Mouse (Mus musculus) lung, embryonic 16.5 days (tissue): ENCODE data around the gene Smim11. TPM values are rescaled to one million over a fixed set of nuclear protein-coding genes. Genes with fewer than 3 reads are reported as not detected.

Experiments used
- ATAC-seq: fragments of 200-750 bp; cut with Nextera tagmentation; 2 replicates; pipeline ENCODE4 v1.8.0; 2017; ENCODE audit warnings: low read depth, mild to moderate bottlenecking, moderate library complexity
- H3K27ac ChIP-seq: fragments of 300-500 bp; sonication (generic); 2 replicates; pipeline ENCODE4 v1.5.1; 2014; ENCODE audit warnings: mild to moderate bottlenecking, control low read depth, low read length
- H3K27me3 ChIP-seq: fragments of 300-500 bp; sonication (generic); 2 replicates; pipeline ENCODE4 v1.6.1; 2014; ENCODE audit warnings: low read depth, low read length, mixed read lengths; ENCODE audit not compliant: control insufficient read depth, insufficient read depth
- H3K36me3 ChIP-seq: fragments of 300-500 bp; sonication (generic); 2 replicates; pipeline ENCODE4 v1.6.1; 2014; ENCODE audit warnings: low read length; ENCODE audit not compliant: control insufficient read depth, insufficient read depth
- H3K4me1 ChIP-seq: fragments of 300-500 bp; sonication (generic); replicated peaks from 2 replicates; pipeline ENCODE4 v1.6.1; 2014; ENCODE audit warnings: low read length, mixed read lengths; ENCODE audit not compliant: control insufficient read depth, insufficient read depth
- H3K4me2 ChIP-seq: fragments of 300-500 bp; sonication (generic); 2 replicates; pipeline ENCODE4 v1.6.1; 2014; ENCODE audit warnings: low read depth, low read length, control low read depth
- H3K4me3 ChIP-seq: fragments of 300-500 bp; sonication (generic); 2 replicates; pipeline ENCODE4 v1.5.1; 2014; ENCODE audit warnings: mild to moderate bottlenecking, low read length, control low read depth
- H3K9ac ChIP-seq: fragments of 300-500 bp; sonication (generic); 2 replicates; pipeline ENCODE4 v1.6.1; 2014; ENCODE audit warnings: low read length, control low read depth
- H3K9me3 ChIP-seq: fragments of 300-500 bp; sonication (generic); 2 replicates; pipeline ENCODE4 v1.6.1; 2016; ENCODE audit warnings: low read length; ENCODE audit not compliant: control insufficient read depth
- WGBS: fragments of 180-500 bp; shearing (Covaris S2); extraction: QIAGEN DNeasy Blood & Tissue Kit; methylation state at CpG from one replicate; pipeline ENCODE4 v1.1.7; 2014; 5-methylcytosine and 5-hydroxymethylcytosine counted together
- polyA plus RNA-seq: library from polyadenylated mRNA; unstranded; fragments of >200 nt; fragmentation: Nextera tagmentation; extraction: Ambion mirVana; gene quantifications from 2 replicates; pipeline ENCODE4 v1.2.1, GENCODE M21; 2015

The Smim11 gene
- polyA plus RNA-seq, 1 experiment from 2014 or later, result 142 TPM

- ATAC-seq, result no peak
- Histone ChIP-seq H3K4me1 (peaks cover 6% of the 10 kb centered on the region; the same call in 1 of the 2 replicates), H3K4me2 (no peak overlapping the region), H3K27me3 (no peaks in the 10 kb centered on the region), H3K36me3 (no peaks in the 10 kb centered on the region), H3K27ac (no peak overlapping the region), H3K9me3 (no peaks in the 10 kb centered on the region), H3K9ac (no peak overlapping the region), H3K4me3 (no peak overlapping the region)
These were observed 11.0 kb upstream of the Smim11 start for GRCm38 (mm10) chr16:92290045-92290444.

GRCm38 (mm10) chr16:92292101-92292500, 9.0 kb upstream of the Smim11 start, which contains the start of gene Kcne2:
TSS of gene Kcne2 (plus strand) at chr16:92292389.
- H3K9ac ChIP-seq, result no peak within 1 kb of the TSS
- no peaks in the 10 kb centered on the region for H3K36me3 ChIP-seq
- peak; percentile 36 for ATAC-seq
- WGBS, result 38% methylated on average over 10 of the region's 10 CpGs
- no peak within 1 kb of the TSS for H3K4me2 ChIP-seq
- peaks cover 6% of the 10 kb centered on the region; the same call in 1 of the 2 replicates for H3K4me1 ChIP-seq
- H3K27ac ChIP-seq, result peak within 1 kb of the TSS; percentile 61
- no peak within 1 kb of the TSS for H3K4me3 ChIP-seq
- no peaks in the 10 kb centered on the region for H3K9me3 ChIP-seq
- H3K27me3 ChIP-seq, result no peaks in the 10 kb centered on the region

- peak overlapping the region; percentile 59 for H3K27ac ChIP-seq
- WGBS, result 39% methylated on average over 12 of the region's 12 CpGs
- H3K4me2 ChIP-seq, result peak overlapping the region; percentile 28
These were observed 6.7 kb upstream of the Smim11 start for GRCm38 (mm10) chr16:92294267-92294970.

GRCm38 (mm10) chr16:92295328-92295727, 5.8 kb upstream of the Smim11 start:
- Histone ChIP-seq H3K36me3 (no peaks in the 10 kb centered on the region), H3K9me3 (no peaks in the 10 kb centered on the region), H3K4me1 (peaks cover 6% of the 10 kb centered on the region; the same call in 1 of the 2 replicates), H3K27me3 (no peaks in the 10 kb centered on the region), H3K4me2 (no peak overlapping the region), H3K9ac (no peak overlapping the region), H3K4me3 (no peak overlapping the region), H3K27ac (no peak overlapping the region)
- ATAC-seq, result no peak
- WGBS, result 44% methylated on average over 2 of the region's 2 CpGs

More at GRCm38 (mm10) chr16:92294267-92294970, 6.7 kb upstream of the Smim11 start:
- peaks cover 6% of the 10 kb centered on the region; the same call in 1 of the 2 replicates for H3K4me1 ChIP-seq
- no peaks in the 10 kb centered on the region for H3K36me3 ChIP-seq
- H3K9ac ChIP-seq, result no peak overlapping the region
- peak overlapping the region; percentile 3; the same call in 1 of the 2 replicates for H3K4me3 ChIP-seq
- no peaks in the 10 kb centered on the region for H3K27me3 ChIP-seq
- peak; percentile 72 for ATAC-seq
- H3K9me3 ChIP-seq, result no peaks in the 10 kb centered on the region

- Histone ChIP-seq H3K27ac (peak overlapping the region; percentile 14; the same call in 1 of the 2 replicates), H3K36me3 (peaks cover 6% of the 10 kb centered on the region; the same call in 1 of the 2 replicates), H3K4me3 (peak overlapping the region; percentile 77), H3K9ac (peak overlapping the region; percentile 91), H3K27me3 (no peaks in the 10 kb centered on the region), H3K4me1 (peaks cover 15% of the 10 kb centered on the region), H3K4me2 (peak overlapping the region; percentile 89), H3K9me3 (no peaks in the 10 kb centered on the region)
- peak; percentile 60 for ATAC-seq
- WGBS, result 0% methylated on average over 12 of the region's 12 CpGs
These were observed 323 bp downstream of the Smim11 start for GRCm38 (mm10) chr16:92301412-92301806.

- H3K27ac ChIP-seq, result peak overlapping the region; percentile 14; the same call in 1 of the 2 replicates
- ATAC-seq, result no peak
- 31% methylated on average over 5 of the region's 5 CpGs for WGBS
These were observed 903 bp downstream of the Smim11 start for GRCm38 (mm10) chr16:92301989-92302388.

GRCm38 (mm10) chr16:92302506-92302905, 1.4 kb downstream of the Smim11 start:
- no peaks in the 10 kb centered on the region for H3K27me3 ChIP-seq
- ATAC-seq, result no peak
- 62% methylated on average over 5 of the region's 5 CpGs for WGBS
- H3K4me3 ChIP-seq, result peak overlapping the region; percentile 77
- 0 out of 2 replicates have a peak overlapping the region, but pooled peaks have one; percentile 91 for H3K9ac ChIP-seq
- no peak overlapping the region for H3K27ac ChIP-seq
- peaks cover 15% of the 10 kb centered on the region for H3K4me1 ChIP-seq
- peaks cover 14% of the 10 kb centered on the region for H3K36me3 ChIP-seq
- H3K4me2 ChIP-seq, result peak overlapping the region; percentile 89
- H3K9me3 ChIP-seq, result no peaks in the 10 kb centered on the region

More at GRCm38 (mm10) chr16:92301989-92302388, 903 bp downstream of the Smim11 start:
- H3K9me3 ChIP-seq, result no peaks in the 10 kb centered on the region
- peaks cover 9% of the 10 kb centered on the region for H3K36me3 ChIP-seq
- no peaks in the 10 kb centered on the region for H3K27me3 ChIP-seq
- H3K9ac ChIP-seq, result peak overlapping the region; percentile 91
- peak overlapping the region; percentile 89 for H3K4me2 ChIP-seq
- peak overlapping the region; percentile 77 for H3K4me3 ChIP-seq
- peaks cover 15% of the 10 kb centered on the region for H3K4me1 ChIP-seq

- Histone ChIP-seq H3K9ac (no peak overlapping the region), H3K4me1 (peaks cover 15% of the 10 kb centered on the region), H3K4me3 (no peak overlapping the region), H3K27me3 (no peaks in the 10 kb centered on the region), H3K36me3 (peaks cover 22% of the 10 kb centered on the region), H3K27ac (no peak overlapping the region), H3K4me2 (no peak overlapping the region), H3K9me3 (no peaks in the 10 kb centered on the region)
- 92% methylated on average over 2 of the region's 2 CpGs for WGBS
- ATAC-seq, result no peak
These were observed 4.4 kb downstream of the Smim11 start for GRCm38 (mm10) chr16:92305519-92305918.

GRCm38 (mm10) chr16:92307947-92308346, 6.9 kb downstream of the Smim11 start:
- Histone ChIP-seq H3K4me2 (no peak overlapping the region), H3K36me3 (peaks cover 27% of the 10 kb centered on the region), H3K4me3 (no peak overlapping the region), H3K9ac (no peak overlapping the region), H3K27me3 (no peaks in the 10 kb centered on the region), H3K4me1 (peaks cover 1% of the 10 kb centered on the region; the same call in 1 of the 2 replicates), H3K27ac (no peak overlapping the region), H3K9me3 (no peaks in the 10 kb centered on the region)
- WGBS, result 71% methylated on average over 3 of the region's 3 CpGs
- no peak for ATAC-seq
